Mouse (Mus musculus): ENCODE measurements around the gene Fgf2.

Gene Fgf2

DNA sequence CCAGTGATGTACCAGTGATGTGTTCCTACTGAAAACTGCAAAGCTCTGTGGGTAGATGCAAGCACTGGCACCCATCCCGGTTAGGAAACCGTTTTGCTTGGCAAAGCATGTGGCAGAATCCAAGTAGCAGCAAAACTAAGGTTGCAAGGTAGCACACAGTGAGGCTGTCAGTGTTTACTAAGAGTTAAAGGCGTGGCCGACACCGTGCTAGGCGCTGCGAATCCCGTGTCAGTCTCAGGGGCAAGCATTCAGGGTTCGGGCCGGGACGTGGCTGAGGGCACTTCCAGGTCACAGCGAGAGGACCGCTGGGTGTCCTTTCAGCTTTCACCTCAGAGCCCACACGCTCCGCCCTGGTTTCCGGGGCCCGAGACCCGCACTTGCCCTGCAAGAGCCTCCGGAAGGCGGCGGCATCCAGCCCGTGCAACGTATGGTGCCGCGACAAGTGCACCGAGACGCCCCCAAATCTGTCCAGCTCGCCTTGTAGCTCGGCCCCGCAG lies 70.9 kb downstream of the Fgf2 start:
- DNase-seq, result no peak

DNA sequence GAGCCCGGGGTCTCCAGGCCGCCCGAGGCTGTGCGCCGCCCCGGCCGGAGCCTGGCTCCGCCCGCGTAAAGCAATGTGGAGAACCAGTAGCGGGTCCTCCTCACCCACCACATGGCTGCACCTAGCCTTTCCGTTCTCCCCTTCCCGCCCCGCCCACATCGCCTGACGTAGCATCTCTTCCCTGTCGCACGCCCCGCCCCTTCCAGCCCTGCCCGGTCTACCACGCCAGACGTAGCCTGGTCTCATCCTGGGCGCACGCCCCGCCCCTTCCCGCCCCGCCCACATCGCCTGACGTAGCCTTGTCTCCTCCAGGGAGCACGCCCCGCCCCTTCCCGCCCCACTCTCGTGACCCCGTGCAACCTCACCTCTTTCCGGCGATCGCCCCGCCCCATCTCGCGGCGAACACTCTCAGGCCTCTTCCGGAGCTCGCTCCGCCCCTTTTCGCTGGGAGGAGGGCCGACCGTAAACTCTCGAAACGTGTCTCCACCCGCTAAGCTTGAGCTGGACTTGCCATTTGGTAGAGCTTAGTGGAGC lies 71.4 kb downstream of the Fgf2 start, which contains the start of gene Spata5:
Gene Spata5 (plus strand): TSS at position 439 of the 534 bp plus-strand sequence.
- DNase-seq, result peak; percentile 99

DNA sequence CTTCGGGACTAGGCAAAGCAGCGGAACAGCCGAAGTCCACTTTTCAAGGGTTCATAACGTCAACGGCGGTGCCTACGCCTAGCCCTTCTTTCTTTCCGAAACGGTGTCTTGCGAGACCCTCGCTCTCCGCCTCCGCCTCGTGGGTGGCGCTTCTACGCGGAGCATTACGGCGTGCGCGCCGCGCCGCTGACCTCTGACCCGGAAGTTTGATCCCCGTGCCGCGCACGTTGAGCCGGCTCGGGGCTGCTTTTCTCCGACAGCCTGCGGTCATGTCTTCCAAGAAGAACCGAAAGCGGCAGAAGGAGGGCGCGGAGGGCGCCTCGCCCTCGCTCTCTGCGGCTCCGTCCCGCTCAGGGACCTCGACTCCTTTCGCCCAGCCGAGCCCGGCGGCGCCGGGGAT lies 71.9 kb downstream of the Fgf2 start, which contains the start of gene Nudt6:
Gene Nudt6 (minus strand): TSS at position 140 of the 400 bp plus-strand sequence.
- peak; percentile 96 for DNase-seq

DNA sequence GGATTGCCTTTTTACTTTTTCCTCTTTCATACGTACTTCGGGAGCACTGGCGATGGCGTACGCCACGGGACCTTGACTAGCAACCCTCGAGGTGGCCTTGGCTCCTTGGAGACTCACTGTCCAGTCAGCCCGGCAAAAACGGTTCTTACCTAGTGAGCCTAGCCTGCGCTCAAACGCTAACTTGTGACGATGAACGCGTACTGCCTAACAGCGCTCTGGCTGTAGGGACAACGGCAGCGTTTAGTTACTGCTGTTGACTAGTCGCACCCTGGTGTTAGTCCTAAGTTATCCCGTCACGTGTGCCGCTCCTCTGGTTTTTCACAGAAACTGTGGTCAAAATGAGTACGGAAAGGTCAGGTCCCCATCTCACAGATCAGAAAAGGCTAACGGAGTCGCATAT lies 72.5 kb downstream of the Fgf2 start:
- DNase-seq, result no peak

DNA sequence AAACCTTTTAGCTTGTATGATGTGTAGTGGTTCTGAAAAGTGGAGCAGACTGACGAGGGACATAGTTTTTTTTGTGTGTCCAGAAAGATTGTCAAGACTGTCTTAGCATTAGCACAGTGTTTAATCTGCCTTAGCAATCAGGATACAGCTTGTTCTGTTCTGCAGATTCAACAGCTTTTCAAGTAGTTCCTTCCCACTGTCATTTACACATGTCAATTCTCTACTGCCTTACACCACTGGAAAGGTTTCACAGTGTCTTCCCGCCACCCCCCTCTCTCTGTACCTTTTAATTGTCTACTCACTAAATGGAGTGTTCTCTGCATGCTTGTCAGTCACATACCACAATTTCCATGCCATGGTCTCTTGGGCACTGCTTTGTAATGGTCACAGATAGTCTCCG lies 73.0 kb downstream of the Fgf2 start:
- DNase-seq, result no peak

DNA sequence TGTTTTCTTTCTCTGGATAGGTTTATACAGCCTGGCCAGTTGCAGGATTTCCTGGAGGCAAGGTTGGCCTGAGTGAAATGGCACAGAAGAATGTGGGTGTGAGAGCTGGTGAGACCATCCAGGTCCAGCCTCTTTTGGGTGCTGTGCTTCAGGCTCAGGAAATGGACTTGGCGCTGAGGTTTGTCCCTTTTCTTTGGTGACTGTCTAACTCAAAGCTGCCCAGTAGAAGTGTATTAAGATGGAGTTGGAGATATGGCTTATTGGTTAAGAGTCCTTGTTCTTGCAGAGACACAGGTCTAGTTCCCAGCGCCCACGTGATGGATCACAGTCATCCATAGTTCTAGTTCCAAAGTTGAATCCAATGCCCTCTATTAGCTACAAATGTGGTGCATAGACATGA lies 77.9 kb downstream of the Fgf2 start:
- DNase-seq, result no peak

DNA sequence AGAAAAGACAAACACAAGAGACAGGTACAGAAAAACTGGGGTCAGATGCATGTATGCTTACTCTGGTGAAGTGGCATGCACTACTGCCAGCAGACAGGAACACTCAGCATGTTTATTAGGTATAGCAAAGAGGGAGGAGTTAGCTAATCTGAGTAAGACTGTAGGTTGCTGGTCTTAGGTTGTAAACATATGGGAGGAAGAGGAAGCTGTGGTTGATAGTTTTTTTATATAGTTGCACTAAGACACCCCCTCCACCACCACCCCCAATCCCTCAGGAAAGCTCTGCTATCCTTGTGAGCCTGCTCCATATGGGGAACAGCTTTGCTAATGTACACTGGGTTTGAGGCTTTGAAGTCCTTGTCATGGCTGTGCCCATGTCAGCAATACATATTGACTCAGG lies 82.2 kb downstream of the Fgf2 start:
- DNase-seq, result no peak

DNA sequence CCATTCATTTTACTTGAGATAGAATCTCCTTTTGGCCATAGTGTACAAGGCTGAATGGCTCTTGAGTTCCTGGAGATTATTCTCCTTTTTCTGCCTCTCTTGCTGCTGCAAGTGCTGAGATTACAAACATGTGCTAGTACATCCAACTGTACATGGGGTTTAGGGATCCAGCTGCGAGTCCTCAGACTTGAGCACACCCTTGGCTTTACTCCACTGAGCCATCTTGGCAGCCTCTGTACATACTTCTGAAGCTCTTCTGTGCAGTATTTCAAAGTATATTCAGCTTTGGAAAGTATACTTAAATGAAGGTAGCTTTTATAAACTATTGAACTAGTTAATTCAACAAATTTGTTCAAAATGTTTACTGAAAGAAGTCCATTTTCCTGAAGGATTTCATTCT lies 91.6 kb downstream of the Fgf2 start:
- peak; percentile 20 for DNase-seq

DNA sequence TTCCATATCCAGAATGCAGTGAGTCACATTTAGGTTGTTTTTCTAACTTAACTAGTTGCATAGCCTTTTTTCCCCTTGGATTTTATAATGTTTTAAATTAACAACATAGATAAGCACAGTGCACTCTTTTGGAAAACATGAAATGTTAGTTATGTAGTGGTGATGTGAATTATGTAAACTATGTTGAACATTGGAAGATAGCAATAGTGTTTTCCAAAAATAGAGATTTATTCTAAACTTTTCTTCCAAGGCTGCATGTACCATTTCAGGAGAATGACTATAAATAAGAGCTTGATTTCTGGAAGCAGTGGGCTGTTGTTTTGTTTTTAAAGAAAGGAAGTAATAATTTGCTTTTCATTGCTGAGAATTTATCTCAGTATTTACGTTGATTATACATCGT lies 95.3 kb downstream of the Fgf2 start:
- DNase-seq, result no peak

DNA sequence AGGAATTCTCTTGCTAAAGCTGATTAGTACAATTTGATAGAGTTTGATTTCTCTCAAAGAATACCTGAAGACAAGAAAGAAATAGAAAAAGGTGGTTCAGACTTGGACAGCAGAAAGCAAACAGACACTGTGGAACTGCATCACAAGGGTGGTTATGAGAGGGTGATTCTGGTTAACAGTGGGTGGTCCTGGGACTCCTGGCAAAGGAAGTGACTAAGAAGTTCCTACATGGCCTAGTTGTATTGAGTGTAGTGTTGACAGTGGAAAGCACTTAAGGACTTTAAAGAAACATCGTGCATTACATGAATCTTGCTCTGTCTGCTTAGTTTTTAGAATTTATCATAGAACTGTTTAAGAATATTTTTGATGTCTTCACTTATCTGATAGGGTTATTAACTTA lies 107.8 kb downstream of the Fgf2 start:
- no peak for DNase-seq
